Mouse (Mus musculus) MEL (cell line): ENCODE data around the gene Trp53rkb. TPM values are rescaled to one million over a fixed set of nuclear protein-coding genes. Genes with fewer than 3 reads are reported as not detected.

Experiments
- DNase-seq: peaks from one replicate; pipeline ENCODE4 v3.0.0; 2011; ENCODE audit warnings: low read depth, low spot score
- H3K27ac ChIP-seq: 2 replicates; pipeline ENCODE4 v1.5.1; 2012; ENCODE audit warnings: low read depth, mild to moderate bottlenecking, control low read depth, low read length, moderate library complexity; ENCODE audit not compliant: control insufficient read depth
- H3K27me3 ChIP-seq, 2 experiments: fragments of 150-350 bp in 1 of 2; sonication (generic) in 1 of 2; 2 replicates each; pipeline ENCODE4 v1.6.1; 2012; ENCODE audit warnings: low read length in 2 of 2, mild to moderate bottlenecking in 2 of 2, improper control_type of control experiment in 1 of 2, moderate library complexity in 1 of 2; ENCODE audit not compliant: insufficient read depth in 2 of 2, control insufficient read depth in 1 of 2
- H3K36me3 ChIP-seq, 2 experiments: 2 replicates each; pipeline ENCODE4 v1.6.1; 2012 to 2014; ENCODE audit warnings: low read length in 2 of 2, improper control_type of control experiment in 1 of 2, inconsistent platforms in 1 of 2, mild to moderate bottlenecking in 1 of 2; ENCODE audit not compliant: insufficient read depth in 2 of 2, control insufficient read depth in 1 of 2
- H3K4me1 ChIP-seq, 2 experiments: fragments of 150-350 bp in 1 of 2; sonication (generic) in 1 of 2; 2 replicates each; pipeline ENCODE4 v1.6.1; 2012; ENCODE audit warnings: low read length in 2 of 2, improper control_type of control experiment in 1 of 2, mild to moderate bottlenecking in 1 of 2; ENCODE audit not compliant: insufficient read depth in 2 of 2, control insufficient read depth in 1 of 2
- H3K4me3 ChIP-seq, 2 experiments: fragments of 150-350 bp in 1 of 2; sonication (generic) in 1 of 2; 2 replicates each; pipeline ENCODE4 v1.5.1; 2012; ENCODE audit warnings: low read depth in 2 of 2, low read length in 2 of 2, mild to moderate bottlenecking in 2 of 2, moderate library complexity in 2 of 2, control low read depth in 1 of 2, improper control_type of control experiment in 1 of 2; ENCODE audit not compliant: control insufficient read depth in 1 of 2, insufficient read depth in 1 of 2
- H3K79me2 ChIP-seq: 2 replicates; pipeline ENCODE4 v1.6.1; 2012; ENCODE audit warnings: mild to moderate bottlenecking, low read length, moderate library complexity; ENCODE audit not compliant: control insufficient read depth, poor library complexity, insufficient read depth
- H3K9ac ChIP-seq: 2 replicates; pipeline ENCODE4 v1.6.1; 2012; ENCODE audit warnings: low read depth, mild to moderate bottlenecking, control low read depth, low read length, moderate library complexity; ENCODE audit not compliant: control insufficient read depth, poor library complexity, severe bottlenecking
- H3K9me3 ChIP-seq: fragments of 150-350 bp; sonication (generic); replicated peaks from 2 replicates; pipeline ENCODE4 v1.6.1; 2012; ENCODE audit warnings: mild to moderate bottlenecking, low read length, improper control_type of control experiment, moderate library complexity; ENCODE audit not compliant: insufficient read depth
- CHD1 ChIP-seq: IDR thresholded peaks from 2 replicates; pipeline ENCODE4 v1.6.1; 2012; ENCODE audit warnings: low read depth, mild to moderate bottlenecking, inconsistent platforms, low read length, improper control_type of control experiment
- CTCF ChIP-seq, 3 experiments: IDR thresholded peaks in 2 of 3; conservative IDR thresholded peaks in 1 of 3; 2 replicates each; pipeline ENCODE4 v1.5.1; 2011 to 2012; ENCODE audit warnings: low read length in 3 of 3, low read depth in 2 of 3, mild to moderate bottlenecking in 2 of 3, improper control_type of control experiment in 1 of 3, inconsistent platforms in 1 of 3, mixed read lengths in 1 of 3, moderate library complexity in 1 of 3; ENCODE audit not compliant: control insufficient read depth in 1 of 3, insufficient read depth in 1 of 3, poor library complexity in 1 of 3, severe bottlenecking in 1 of 3
- ELF1 ChIP-seq: IDR thresholded peaks from 2 replicates; pipeline ENCODE4 v1.6.1; 2014; ENCODE audit warnings: low read depth, mild to moderate bottlenecking, inconsistent platforms, low read length, improper control_type of control experiment, moderate library complexity
- HCFC1 ChIP-seq: IDR thresholded peaks from 2 replicates; pipeline ENCODE4 v1.6.1; 2012; ENCODE audit warnings: low read depth, mild to moderate bottlenecking, inconsistent platforms, low read length, improper control_type of control experiment, moderate library complexity
- JUND ChIP-seq: IDR thresholded peaks from 2 replicates; pipeline ENCODE4 v1.6.1; 2011; ENCODE audit warnings: low read depth, mild to moderate bottlenecking, improper control_type of control experiment, low read length
- MAZ ChIP-seq: IDR thresholded peaks from 2 replicates; pipeline ENCODE4 v1.6.1; 2012; ENCODE audit warnings: low read depth, mild to moderate bottlenecking, inconsistent platforms, low read length, improper control_type of control experiment
- MYC ChIP-seq: IDR thresholded peaks from 2 replicates; pipeline ENCODE4 v1.6.1; 2011; ENCODE audit warnings: low read depth, mild to moderate bottlenecking, low read length, improper control_type of control experiment, moderate library complexity
- POLR2A ChIP-seq, 2 experiments: IDR thresholded peaks; 2 replicates each; pipeline ENCODE4 v1.6.1; 2011 to 2012; ENCODE audit warnings: low read length in 2 of 2, mild to moderate bottlenecking in 2 of 2, control low read depth in 1 of 2, improper control_type of control experiment in 1 of 2, low read depth in 1 of 2, moderate library complexity in 1 of 2; ENCODE audit not compliant: control insufficient read depth in 1 of 2, insufficient read depth in 1 of 2, poor library complexity in 1 of 2
- POLR2AphosphoS2 ChIP-seq: IDR thresholded peaks from 2 replicates; pipeline ENCODE4 v1.6.1; 2011; ENCODE audit warnings: low read length, improper control_type of control experiment
- POLR2AphosphoS5 ChIP-seq: IDR thresholded peaks from 2 replicates; pipeline ENCODE4 v1.6.1; 2012; ENCODE audit warnings: low read depth, borderline replicate concordance, mild to moderate bottlenecking, inconsistent platforms, low read length, moderate library complexity, mixed read lengths
- RCOR1 ChIP-seq: IDR thresholded peaks from 2 replicates; pipeline ENCODE4 v1.6.1; 2012; ENCODE audit warnings: low read depth, mild to moderate bottlenecking, inconsistent platforms, low read length, improper control_type of control experiment
- SMC3 ChIP-seq: IDR thresholded peaks from 2 replicates; pipeline ENCODE4 v1.6.1; 2011; ENCODE audit warnings: low read depth, low read length, improper control_type of control experiment
- TAL1 ChIP-seq: IDR thresholded peaks from 2 replicates; pipeline ENCODE4 v1.6.1; 2012; ENCODE audit warnings: mild to moderate bottlenecking, inconsistent platforms, low read length, moderate library complexity, mixed read lengths
- USF1 ChIP-seq: IDR thresholded peaks from 2 replicates; pipeline ENCODE4 v1.6.1; 2014; ENCODE audit warnings: low read depth, mild to moderate bottlenecking, inconsistent platforms, low read length, improper control_type of control experiment, moderate library complexity
- ZKSCAN1 ChIP-seq: IDR thresholded peaks from 2 replicates; pipeline ENCODE4 v1.6.1; 2012; ENCODE audit warnings: low read depth, mild to moderate bottlenecking, inconsistent platforms, low read length, improper control_type of control experiment, moderate library complexity
- ZMIZ1 ChIP-seq: IDR thresholded peaks from 2 replicates; pipeline ENCODE4 v1.6.1; 2012; ENCODE audit warnings: low read depth, mild to moderate bottlenecking, inconsistent platforms, low read length, improper control_type of control experiment, moderate library complexity
- ZNF384 ChIP-seq: IDR thresholded peaks from 2 replicates; pipeline ENCODE4 v1.6.1; 2012; ENCODE audit warnings: low read depth, mild to moderate bottlenecking, inconsistent platforms, low read length, improper control_type of control experiment
- polyA plus RNA-seq, 2 experiments: library from polyadenylated mRNA; stranded (reverse) in 1 of 2; unstranded in 1 of 2; fragments of >175 nt in 1 of 2; fragments of >200 nt in 1 of 2; gene quantifications; 2 replicates each; pipeline versions ENCODE4 v1.2.1 to v1.2.4; 2012; ENCODE audit warnings: low replicate concordance in 2 of 2, low read depth in 1 of 2; ENCODE audit not compliant: insufficient read length in 2 of 2, insufficient read depth in 1 of 2, missing spikeins in 1 of 2
- total RNA-seq: library from RNA; depleted of rRNA; stranded (reverse); fragments of 300-350 nt; gene quantifications from 2 replicates; pipeline ENCODE4 v1.2.3, GENCODE M21; 2012

Trp53rkb gene
- total and polyA plus RNA-seq, 3 experiments, result 6.8 to 8.9 TPM; not detected in 1

GRCm38 (mm10) chr2:166824386-166824785, 32.1 kb downstream of the Trp53rkb start:
- no peak for TF ChIP-seq POLR2A (IDR thresholded peaks at IDR 0.05; ENCODE audit: control insufficient read depth in 1 of 2, insufficient read depth in 1 of 2, low read depth in 1 of 2, low read length in 2 of 2, poor library complexity in 1 of 2)
- TF ChIP-seq JUND, result no peak
- no peak for TF ChIP-seq SMC3
- no peak for TF ChIP-seq CTCF (IDR thresholded peaks at IDR 0.05 in 2 of 3, conservative IDR thresholded peaks at IDR 0.05 in 1 of 3; ENCODE audit: control insufficient read depth in 1 of 3, insufficient read depth in 1 of 3, low read depth in 2 of 3, low read length in 3 of 3, poor library complexity in 1 of 3, severe bottlenecking in 1 of 3)
- no peak for TF ChIP-seq POLR2AphosphoS5
- no peak for TF ChIP-seq USF1
- no peak for TF ChIP-seq ZKSCAN1
- TF ChIP-seq RCOR1, result no peak
- no peak for TF ChIP-seq ELF1
- TF ChIP-seq HCFC1, result no peak
- H3K79me2 ChIP-seq, result peaks cover 12% of the 10 kb centered on the region; the same call in 1 of the 2 replicates
- DNase-seq, result no peak
- no peaks in the 10 kb centered on the region; a peak in 1 of 4 replicates for H3K36me3 ChIP-seq
- H3K27me3 ChIP-seq, result no peaks in the 10 kb centered on the region
- no peaks in the 10 kb centered on the region for H3K9me3 ChIP-seq
- H3K4me1 ChIP-seq, result peaks cover 0 to 15% of the 10 kb centered on the region in 2 experiments; a peak in 2 of 4 replicates
- no peak overlapping the region for H3K4me3 ChIP-seq
- no peak overlapping the region for H3K9ac ChIP-seq
- no peak overlapping the region for H3K27ac ChIP-seq

DNA sequence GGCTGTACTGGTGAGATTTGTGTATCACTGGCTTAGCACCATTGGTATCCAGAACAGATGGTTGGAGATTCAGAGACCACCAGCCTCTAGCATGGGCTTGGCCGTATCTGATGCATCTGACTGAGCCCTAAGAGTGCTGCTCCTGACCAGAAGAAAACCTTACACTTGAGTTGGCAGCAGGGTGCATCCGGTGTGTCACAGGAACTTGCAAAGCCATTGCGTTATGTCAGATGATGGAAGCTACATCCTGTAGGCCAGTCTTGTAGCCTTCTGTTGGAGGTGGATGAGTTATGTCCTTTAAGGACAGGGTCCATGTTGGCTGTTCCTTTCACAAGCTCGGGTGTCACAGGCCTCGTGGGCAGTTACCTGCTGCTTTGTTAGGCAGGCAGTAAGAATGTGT, 32.7 kb downstream of the Trp53rkb start:
- no peak overlapping the region for H3K9ac ChIP-seq
- no peaks in the 10 kb centered on the region for H3K27me3 ChIP-seq
- H3K36me3 ChIP-seq, result no peaks in the 10 kb centered on the region; a peak in 1 of 4 replicates
- H3K9me3 ChIP-seq, result no peaks in the 10 kb centered on the region
- H3K79me2 ChIP-seq, result peaks cover 8% of the 10 kb centered on the region; the same call in 1 of the 2 replicates
- no peak for DNase-seq
- TF ChIP-seq ZNF384 (no peak), CHD1 (no peak), ZMIZ1 (no peak), MAZ (no peak), MYC (no peak), TAL1 (no peak), POLR2AphosphoS2 (no peak)
- no peak overlapping the region for H3K4me3 ChIP-seq
- no peak overlapping the region for H3K27ac ChIP-seq
- H3K4me1 ChIP-seq, result peaks cover 0 to 14% of the 10 kb centered on the region in 2 experiments; a peak in 2 of 4 replicates
